Mouse (Mus musculus) brain, adult 2 months (tissue): ENCODE measurements around the gene Zfr.
A peak's percentile ranks its signal among the peaks of the same experiment; 100 is the strongest.
"Not testable (repeated sequence)": the region's sequence is repeated elsewhere in the genome, so short reads cannot be mapped to it uniquely, and the experiment has no call there.

Experiments
- DNase-seq: peaks from one replicate; pipeline ENCODE4 v3.0.0; 2011; ENCODE audit warnings: low read depth, low spot score

Gene Zfr

DNA sequence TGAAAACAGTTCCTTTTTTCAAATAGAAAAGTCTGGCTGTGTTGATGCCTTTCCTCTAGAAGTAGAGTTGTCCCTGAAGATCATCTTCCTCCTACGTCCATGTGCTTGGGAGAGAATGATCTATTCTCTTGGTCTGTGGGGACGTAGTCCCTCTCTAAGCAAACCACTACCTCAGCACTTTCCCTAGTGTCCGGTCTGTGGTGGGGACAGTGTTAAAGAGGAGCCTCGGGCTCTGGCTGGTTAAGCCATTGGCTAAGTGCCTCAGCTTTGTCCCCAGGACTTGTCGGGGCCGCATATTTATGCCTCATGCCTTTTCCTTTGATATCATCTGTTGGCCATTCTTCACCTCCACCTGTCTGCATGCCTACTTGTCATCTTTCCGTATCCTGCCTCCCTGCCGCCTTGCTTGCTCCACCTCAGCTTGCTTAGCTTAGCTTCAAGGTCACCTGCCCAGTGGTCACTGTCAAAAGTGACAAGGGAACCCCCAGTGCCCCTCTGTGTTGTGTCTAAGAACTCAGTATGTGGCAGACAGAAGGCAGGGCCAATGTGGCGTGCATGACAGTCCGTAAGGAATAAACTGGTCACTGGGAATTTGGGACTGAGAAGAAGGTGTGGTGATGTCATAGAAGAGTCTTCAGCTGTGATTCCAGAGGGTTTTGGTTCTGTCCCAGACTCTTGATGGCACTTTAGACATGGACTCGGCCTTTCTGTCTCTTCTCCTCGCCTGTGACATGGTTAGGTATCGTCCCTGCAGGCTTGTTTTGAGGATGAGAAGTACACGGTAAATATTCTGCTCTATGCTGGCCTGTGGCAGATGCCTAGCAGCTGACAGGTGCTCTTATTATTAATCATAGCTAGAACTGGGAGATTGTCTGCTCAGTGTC, 97.1 kb downstream of the Zfr start:
- no peak for DNase-seq

DNA sequence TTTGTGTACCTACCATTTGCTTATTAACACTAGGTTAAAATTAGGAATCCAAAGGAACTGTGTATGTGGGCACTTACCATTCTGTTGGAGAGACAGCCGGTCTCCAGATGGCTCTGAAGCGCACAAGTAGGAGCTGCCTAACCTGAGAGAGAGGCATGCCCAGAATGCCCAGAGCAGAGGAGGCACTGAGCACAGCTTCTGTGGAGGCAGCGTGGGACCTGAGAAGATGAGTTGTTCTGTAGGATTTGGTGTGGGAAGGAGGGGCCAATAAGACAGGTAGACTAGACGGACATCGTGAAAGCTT, 97.7 kb downstream of the Zfr start:
- peak; percentile 98 for DNase-seq

DNA sequence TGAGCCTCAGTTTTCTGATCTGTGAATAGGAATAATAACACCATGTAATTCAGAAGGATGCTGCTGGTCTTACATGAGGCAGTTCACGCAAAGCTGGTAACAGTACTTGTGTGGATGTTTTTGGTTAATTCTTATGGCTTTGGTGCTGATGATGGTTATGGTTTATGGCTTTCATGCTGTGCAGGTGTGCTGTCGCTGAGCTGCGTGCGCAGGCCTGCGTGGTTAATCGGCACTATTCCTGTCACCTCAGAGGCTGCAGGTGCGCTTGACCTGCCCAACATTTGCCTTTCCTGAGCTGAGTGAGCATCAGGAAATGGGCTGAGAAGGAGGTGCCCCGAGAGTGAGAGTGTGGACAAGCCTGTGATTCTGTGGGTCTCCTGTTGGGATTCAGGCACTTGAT, 98.5 kb downstream of the Zfr start:
- no peak for DNase-seq

DNA sequence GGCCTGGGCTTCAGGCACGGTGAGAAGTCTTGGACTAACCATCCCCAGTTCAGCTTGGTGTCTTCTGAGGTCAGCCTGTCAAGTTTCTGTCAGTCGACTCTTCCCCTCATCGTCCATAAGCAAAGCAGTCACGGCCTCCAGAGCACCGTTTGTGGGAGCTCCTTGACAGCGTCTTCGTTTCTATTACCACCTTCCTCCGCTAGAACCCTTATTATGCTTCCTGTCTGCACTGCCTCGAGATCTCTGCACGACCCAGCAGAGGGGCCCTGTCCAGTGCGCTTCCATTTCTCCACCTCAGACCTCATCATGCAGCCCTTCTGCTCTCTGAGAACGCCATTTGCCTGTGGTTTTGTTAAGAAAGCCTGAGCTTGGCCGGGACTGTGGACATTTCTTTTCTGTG, 99.2 kb downstream of the Zfr start:
- no peak for DNase-seq

DNA sequence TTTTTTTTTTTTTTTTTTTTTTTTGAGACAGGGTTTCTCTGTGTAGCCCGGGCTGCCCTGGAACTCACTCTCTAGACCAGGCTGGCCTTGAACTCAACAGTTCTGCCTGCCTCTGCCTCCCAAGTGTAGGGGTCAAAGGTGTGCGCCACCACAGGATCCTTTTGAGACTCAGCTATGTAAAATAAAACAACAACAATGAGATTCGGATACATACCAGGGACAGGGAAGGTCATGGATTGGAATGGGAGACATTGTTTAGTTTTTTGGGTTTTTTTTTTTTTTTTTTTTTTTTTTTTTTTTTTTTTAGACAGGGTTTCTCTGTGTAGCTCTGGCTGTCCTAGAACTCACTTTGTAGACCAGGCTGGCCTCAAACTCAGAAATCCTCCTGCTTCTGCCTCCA, 99.7 kb downstream of the Zfr start:
- not testable (repeated sequence) for DNase-seq

DNA sequence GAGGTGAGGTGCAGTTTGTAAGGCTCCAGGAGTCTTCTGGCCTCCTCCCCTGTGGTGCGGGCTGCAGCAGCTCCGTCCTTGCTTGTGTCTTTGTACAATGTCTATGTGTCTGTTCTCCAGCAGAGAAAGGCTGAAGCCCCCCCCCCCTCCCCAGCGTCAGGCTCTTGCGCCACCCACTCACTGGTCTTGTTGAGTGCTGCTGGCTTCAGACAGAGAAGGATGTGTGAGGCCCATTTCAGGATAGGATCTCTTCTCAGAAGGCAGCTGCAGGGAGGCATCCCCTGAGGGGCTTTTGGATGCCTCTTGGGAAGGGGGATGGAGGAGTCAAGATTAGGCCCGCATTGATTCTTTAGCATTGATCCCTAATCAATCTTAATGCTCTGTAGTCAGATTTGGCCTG, 100.2 kb downstream of the Zfr start:
- DNase-seq = no peak

DNA sequence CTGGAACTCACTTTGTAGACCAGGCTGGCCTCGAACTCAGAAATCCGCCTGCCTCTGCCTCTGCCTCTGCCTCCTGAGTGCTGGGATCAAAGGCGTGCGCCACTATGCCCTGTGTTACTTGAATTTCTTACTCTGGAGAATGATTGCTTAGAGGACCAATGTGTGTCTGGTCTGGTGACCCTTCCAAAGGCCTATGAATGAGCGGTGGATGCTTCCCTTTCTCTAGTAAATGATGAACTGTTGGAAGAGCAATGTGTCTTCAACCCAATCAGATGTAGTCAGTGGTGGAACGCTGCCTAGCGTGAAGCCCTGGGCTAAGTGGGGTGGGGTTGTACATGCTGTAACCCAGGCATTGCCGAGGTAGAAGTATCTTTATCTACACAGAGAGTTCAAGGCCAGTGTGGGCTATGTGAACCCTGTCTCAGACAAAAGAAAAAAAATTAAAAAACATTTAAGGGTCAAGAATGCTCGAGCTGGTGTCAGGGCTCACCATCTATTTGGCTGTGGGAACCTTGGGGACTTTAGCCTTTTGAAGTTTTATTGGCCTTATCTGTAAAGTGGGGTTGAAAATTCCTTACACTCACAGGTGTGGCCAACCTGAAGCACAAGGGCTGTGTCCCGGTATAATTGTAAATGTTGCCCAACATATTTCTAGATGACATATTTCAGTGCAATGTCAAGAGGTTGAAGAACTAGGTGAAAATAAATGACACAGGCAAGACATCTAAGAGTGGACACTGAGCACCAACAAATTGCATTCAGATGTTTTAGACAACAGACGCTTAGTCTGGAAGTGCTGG, 101.2 kb downstream of the Zfr start:
- DNase-seq = no peak

DNA sequence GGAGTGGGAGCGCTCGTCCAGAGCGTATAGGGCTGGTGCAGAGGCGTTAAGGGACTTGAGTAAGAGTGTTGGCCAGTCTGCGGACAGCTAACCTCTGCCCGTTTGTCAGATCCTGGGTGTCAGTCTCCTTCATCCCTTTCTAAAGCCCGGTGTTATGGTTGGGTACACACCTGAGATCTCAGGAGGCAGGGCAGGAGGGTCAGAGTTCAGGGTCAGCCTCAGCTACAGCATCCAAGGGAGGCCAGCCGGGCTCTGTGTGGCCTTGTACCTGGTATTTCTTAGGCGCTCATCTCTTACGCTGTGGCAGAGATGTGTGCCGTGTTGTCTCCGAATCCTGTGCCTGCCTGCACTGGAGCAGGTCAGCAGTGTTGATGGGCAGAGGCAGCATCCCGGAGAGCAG, 103.5 kb downstream of the Zfr start:
- DNase-seq = no peak

DNA sequence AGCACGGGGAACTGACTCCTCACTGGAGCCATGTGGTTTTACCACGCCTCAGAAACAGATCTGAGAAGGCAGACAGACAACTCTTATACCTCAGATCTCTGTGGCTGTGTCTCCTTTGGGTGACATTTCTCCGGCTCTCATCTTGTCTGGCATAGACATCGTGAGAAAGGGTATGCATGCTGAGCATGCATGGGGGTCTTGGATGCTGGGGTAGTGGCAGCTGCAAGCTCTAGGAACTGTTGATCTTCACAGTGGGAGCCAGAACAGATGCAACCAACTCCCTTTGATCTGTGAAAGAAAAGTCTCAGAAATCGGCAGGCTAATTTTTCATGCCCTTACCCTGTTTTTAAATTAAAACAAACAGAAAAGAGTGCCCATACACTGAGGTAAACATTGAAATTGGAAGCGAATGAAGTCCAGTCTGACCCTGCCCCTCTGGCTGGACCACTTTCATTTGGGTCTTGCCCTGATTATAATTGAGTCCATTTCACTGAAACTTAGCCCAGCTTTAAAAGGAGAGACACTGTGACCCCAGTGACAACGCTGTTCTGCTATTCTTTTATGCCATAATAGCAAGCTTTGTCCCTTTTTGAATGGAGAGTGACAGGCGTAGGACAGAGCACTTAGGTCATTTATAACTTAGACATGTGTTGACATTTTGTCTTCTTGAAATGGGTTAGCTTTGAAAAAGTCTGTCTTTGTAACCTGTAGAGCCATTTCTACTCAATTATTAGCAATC, 105.1 kb downstream of the Zfr start:
- no peak for DNase-seq

DNA sequence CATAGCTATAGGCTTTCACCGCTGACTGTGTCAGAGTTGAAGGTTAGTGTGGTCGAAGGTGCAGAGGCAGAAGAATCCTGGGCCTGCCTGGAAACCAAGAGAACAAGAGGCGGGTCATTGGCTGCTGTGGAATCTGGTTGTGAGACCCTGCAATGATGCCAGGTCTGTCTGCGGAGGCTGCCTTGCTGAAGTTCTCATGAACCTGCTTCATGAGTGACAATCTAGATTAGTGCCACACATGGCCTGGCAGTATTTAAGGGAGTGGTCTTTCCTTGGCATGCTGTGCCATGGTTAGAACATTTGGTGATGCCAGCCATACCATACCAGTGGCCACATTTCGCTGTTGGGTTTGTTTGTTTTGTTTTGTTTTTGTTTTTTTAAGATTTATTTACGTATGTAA, 105.8 kb downstream of the Zfr start:
- DNase-seq = no peak

DNA sequence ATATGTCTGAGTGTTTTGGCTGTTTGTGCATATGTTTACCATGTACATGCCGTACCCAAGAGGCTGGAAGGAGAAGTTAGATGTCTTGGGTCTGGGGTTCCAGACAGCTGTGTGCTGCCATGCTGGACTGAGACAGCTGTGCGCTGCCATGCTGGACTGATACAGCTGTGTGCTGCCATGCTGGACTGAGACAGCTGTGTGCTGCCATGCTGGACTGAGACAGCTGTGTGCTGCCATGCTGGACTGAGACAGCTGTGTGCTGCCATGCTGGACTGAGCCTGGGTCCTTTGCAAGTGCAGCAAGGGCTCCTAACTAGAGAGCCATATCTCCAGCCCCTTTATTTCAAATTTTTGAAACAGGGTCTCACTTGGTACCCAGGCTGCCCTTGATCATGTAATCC, 106.6 kb downstream of the Zfr start:
- DNase-seq = no peak

DNA sequence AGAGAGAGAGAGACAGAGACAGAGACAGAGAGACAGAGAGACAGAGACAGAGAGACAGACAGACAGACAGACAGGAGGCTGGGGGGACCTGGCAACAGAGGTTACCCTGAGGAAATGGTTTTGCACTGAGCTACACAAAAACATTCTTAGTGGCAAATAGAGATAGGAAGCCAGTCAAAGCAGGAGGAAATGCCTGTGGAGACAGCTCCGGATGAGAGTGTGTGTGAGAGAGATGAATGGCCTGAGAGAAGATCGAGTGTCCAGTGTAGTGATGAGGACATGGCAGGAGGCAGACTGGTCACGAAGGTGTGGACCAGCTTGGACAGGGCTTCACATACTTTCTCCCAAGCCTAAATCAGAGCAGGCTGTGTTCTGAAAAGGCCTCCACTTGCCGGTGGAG, 107.4 kb downstream of the Zfr start:
- DNase-seq = no peak

DNA sequence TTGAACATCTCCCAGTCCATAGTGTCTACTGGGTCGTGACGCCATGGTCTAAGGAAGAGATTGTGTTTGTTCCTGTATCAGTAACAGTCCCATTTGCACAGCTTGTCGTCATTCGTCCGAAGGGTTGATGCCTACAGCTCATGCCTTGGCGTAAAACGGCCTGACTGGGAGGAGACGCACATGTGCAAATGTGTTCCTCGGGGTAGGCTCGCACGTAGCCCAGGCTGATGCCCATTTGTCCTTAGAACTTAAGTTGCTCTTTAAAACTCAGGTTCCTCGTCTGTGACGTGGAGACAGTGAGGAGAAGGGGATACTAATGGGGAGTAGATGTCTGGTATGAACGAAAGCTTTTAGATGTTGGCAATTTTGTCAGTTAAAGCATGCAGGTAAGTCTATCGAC, 109.3 kb downstream of the Zfr start:
- no peak for DNase-seq

DNA sequence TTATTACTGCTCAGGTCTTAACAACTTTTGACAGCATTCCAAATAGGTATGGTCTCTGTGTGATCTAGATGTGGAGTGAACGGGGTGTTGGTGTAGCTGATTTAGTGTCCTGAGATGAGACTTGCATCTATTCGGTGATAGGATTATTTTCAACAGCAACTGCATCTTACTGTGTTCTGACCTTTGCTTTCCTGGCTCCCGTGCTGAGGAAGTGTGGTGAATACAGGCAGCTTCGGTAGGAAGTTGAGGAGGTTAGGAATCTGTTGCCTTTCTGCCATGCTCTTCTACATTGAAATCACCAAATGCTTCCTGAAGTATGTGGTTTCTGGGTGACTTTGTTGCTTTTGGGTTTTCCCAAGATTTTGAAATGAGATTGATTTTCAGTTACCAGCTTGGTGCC, 109.7 kb downstream of the Zfr start:
- DNase-seq = no peak

DNA sequence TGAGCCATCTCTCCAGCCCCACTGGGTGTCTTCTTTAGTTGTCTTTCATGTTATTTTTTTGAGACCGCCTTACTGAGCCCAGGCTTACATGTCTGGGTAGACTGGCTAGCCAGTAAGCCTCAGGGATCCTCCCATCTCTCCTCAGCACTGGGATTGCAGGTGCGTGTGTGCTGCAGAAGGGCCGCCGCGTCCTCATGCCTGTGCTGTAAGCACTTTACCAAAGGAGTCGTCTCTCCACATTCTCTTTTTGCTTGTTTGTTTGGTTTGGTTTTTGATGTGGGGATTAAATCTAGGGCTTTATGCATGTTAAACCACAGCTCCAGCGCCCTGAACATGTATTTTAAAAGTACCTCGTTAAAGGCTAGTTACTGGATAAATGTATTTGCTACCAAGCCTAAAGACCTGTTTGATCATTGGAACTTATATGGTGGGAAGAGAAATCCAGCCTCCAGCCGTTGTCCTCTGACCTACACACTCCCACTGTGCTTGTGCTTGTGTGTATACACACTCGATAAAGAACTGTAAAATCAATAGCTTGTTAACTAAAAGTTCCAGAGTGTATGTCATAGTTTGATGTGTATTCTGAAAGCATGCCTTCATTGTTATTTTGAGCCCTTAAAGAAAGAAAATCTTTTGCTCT, 112.1 kb downstream of the Zfr start:
- no peak for DNase-seq

DNA sequence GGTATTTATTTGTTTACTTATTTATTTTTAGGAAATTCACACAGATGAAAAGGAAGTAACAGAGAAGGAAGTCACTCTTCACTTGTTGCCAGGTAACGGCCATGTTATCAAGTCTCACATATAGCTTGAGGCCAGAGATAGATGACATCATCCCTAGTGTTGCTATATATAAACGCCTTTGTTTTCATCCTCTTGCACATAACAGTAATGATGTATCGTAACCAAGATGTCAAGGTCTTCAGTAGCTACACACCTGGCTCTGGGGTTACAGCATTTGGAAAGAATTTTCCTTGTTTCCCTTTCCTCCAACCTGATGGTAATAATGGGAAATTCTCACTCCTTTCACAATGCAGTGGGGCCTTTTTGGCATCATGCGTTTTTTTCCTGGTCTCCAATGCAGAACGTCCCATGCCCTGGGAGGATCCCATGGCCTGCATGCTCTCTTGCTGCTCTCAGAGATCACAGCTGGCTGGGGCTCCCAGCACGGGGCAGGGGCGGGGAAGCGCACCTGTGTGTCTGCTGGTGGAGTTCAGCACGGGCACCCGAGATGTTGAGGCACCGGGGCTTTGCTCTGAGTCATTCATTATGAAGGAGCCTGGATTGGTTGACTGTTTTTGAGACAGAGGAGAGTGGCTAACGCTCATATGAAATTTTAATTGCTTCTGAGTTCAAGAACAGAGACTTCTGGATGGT, 112.8 kb downstream of the Zfr start:
- no peak for DNase-seq

DNA sequence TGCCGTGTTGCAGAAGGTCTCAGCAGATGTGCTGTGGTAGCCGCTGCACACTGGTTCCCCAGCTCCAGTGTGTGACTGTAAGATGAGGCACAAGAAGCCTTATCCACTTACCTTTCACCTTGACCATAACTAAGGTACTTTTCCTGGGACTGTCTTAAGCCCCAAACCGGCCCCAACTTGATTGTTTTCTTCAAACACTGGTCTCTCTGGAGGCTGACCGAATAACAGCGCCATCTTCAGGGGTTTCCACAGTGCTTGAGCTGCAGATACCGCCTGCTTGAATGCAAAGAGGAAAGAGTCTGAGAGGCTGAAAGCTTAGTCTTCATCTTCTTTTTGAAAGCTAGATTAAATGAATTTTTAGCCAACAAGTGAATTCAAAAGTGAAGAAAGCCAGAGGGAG, 113.8 kb downstream of the Zfr start:
- no peak for DNase-seq

DNA sequence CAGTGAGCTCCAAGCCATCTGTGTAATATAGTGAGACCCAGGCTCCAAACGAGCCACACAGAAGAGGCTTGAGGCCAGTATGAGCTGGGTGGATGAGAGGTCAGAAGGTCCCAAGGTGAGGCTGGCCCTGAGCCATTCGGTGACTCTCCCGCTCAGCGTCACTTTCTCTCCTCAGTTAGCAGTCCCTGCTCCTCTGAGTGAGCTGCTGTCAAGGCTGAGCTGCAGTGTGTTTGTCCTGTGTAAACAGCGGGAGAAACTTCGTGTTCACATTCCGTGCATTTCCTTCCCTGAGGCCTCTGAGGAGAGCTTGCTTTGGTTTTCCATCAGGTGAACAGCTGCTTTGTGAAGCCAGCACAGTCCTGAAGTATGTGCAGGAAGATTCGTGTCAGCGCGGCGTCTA, 114.8 kb downstream of the Zfr start:
- DNase-seq = no peak

DNA sequence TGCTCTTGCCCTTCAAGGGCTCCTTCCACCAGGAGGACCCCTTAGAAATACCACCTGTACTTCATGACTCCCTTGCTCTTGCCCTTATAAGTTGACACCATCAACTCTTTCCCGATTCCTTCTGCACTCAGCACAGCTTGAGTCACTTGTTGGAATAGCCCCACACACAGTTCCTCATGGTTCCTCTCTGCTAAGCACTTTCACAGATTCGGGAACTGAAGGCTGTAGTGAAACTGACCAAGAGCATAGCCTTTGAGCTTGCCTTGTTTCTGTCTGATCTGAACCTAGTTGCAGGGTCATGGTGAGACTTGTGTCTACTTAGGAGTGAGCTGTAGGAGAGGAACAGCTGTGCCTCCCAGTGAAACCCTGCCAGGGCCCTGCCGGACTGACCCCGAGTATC, 115.4 kb downstream of the Zfr start:
- no peak for DNase-seq
